Mouse (Mus musculus) small intestine, adult 2 months (tissue): ENCODE data around the gene Nkx1-2.

Experiments used
- CTCF ChIP-seq: fragments of 200-500 bp; IDR thresholded peaks from 2 replicates; pipeline ENCODE4 v1.5.1; 2012; ENCODE audit warnings: low read depth, mild to moderate bottlenecking, control low read depth, inconsistent platforms, low read length, moderate library complexity, mixed read lengths; ENCODE audit not compliant: insufficient replicate concordance, insufficient read length; ENCODE audit errors: extremely low read depth
- POLR2A ChIP-seq: fragments of 200-500 bp; IDR thresholded peaks from 2 replicates; pipeline ENCODE4 v1.6.1; 2012; ENCODE audit warnings: low read depth, mild to moderate bottlenecking, control low read depth, inconsistent platforms, low read length, moderate library complexity

DNA sequence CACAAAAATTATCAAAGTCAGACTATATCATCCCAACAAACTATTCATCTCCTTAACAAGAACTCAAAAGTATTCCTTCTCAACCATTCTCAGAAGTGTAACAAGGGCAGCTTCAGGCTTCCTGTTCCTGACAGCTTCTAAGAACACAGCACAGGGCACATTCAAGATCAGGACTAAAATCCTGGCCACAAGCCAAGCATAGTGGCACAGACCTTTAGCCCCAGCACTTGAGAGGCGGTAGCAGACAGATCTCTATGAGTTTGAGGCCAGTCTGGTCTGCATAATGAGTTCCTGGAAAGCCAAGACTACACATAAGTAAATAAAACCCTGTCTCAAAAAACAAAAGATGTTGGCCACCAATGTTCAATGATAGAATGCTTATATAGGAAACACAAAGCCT is 33.6 kb downstream of the Nkx1-2 start:
- no peak for TF ChIP-seq POLR2A
- TF ChIP-seq CTCF = no peak
